Mouse (Mus musculus) brain, embryonic 14.5 days (tissue): Measurements from ENCODE around the gene Gm49425.

Experiments used
- CTCF ChIP-seq: fragments of 200-500 bp; IDR thresholded peaks from 2 replicates; pipeline ENCODE4 v1.5.1; 2012; ENCODE audit warnings: inconsistent platforms, mild to moderate bottlenecking, moderate library complexity, borderline replicate concordance; ENCODE audit not compliant: insufficient read depth, insufficient read length; ENCODE audit errors: extremely low read depth
- POLR2A ChIP-seq: fragments of 200-500 bp; IDR thresholded peaks from 2 replicates; pipeline ENCODE4 v1.6.1; 2012; ENCODE audit warnings: mild to moderate bottlenecking, inconsistent platforms, borderline replicate concordance; ENCODE audit not compliant: poor library complexity, insufficient read depth, insufficient read length, severe bottlenecking; ENCODE audit errors: extremely low read depth

GRCm38 (mm10) chr15:101492718-101493117 is 24.3 kb downstream of the Gm49425 start:
- no peak for TF ChIP-seq CTCF
- no peak for TF ChIP-seq POLR2A
